Mouse (Mus musculus): ENCODE measurements around the gene Zfpm1. TPM values are rescaled to one million over a fixed set of nuclear protein-coding genes. Genes with fewer than 3 reads are reported as not detected.

Zfpm1 gene
- polyA plus RNA-seq (2014; fragmentation: Nextera tagmentation; extraction: Ambion mirVana), result 1.2 and 1.4 TPM in 2 replicates

GRCm38 (mm10) chr8:122282035-122282358, at the start of gene Zfpm1:
TSS of gene Zfpm1 (plus strand) at chr8:122282141.
- 0% methylated on average over 53 of the region's 60 CpGs for WGBS

GRCm38 (mm10) chr8:122234055-122234454, 47.9 kb upstream of the Zfpm1 start:
- Histone ChIP-seq H3K4me3 (ENCODE audit: low read depth, low read length) (no peak overlapping the region), H3K4me2 (ENCODE audit: low read depth, low read length) (no peak overlapping the region), H3K36me3 (ENCODE audit: control insufficient read depth, insufficient read depth, low read length) (no peaks in the 10 kb centered on the region), H3K27ac (ENCODE audit: low read depth, low read length) (no peak overlapping the region), H3K4me1 (ENCODE audit: control insufficient read depth, insufficient read depth, low read length) (no peaks in the 10 kb centered on the region), H3K9ac (replicated peaks; ENCODE audit: low read depth, low read length) (no peak overlapping the region), H3K27me3 (ENCODE audit: control insufficient read depth, insufficient read depth, low read length) (peaks cover 14% of the 10 kb centered on the region), H3K9me3 (ENCODE audit: control insufficient read depth, low read length) (no peaks in the 10 kb centered on the region)
- 33% methylated on average over 11 of the region's 11 CpGs for WGBS
- ATAC-seq (ENCODE audit: low read depth), result no peak

More at GRCm38 (mm10) chr8:122282035-122282358, at the start of gene Zfpm1:
- peaks cover 24% of the 10 kb centered on the region for H3K4me1 ChIP-seq (ENCODE audit: control insufficient read depth, insufficient read depth, low read length)
- H3K4me3 ChIP-seq (ENCODE audit: low read depth, low read length), result peak within 1 kb of the TSS; percentile 56
- H3K9ac ChIP-seq (replicated peaks; ENCODE audit: low read depth, low read length), result peak within 1 kb of the TSS; percentile 66
- H3K9me3 ChIP-seq (ENCODE audit: control insufficient read depth, low read length), result no peaks in the 10 kb centered on the region
- H3K27me3 ChIP-seq (ENCODE audit: control insufficient read depth, insufficient read depth, low read length), result peaks cover 13% of the 10 kb centered on the region
- ATAC-seq (ENCODE audit: low read depth), result no peak
- H3K36me3 ChIP-seq (ENCODE audit: control insufficient read depth, insufficient read depth, low read length), result no peaks in the 10 kb centered on the region
- peak within 1 kb of the TSS; percentile 98 for H3K4me2 ChIP-seq (ENCODE audit: low read depth, low read length)
- H3K27ac ChIP-seq (ENCODE audit: low read depth, low read length), result no peak within 1 kb of the TSS

GRCm38 (mm10) chr8:122236521-122236920, 45.4 kb upstream of the Zfpm1 start:
- Histone ChIP-seq H3K27me3 (ENCODE audit: control insufficient read depth, insufficient read depth, low read length) (0 out of 2 replicates have a peak, but pooled peaks cover 4% of the 10 kb centered on the region), H3K4me3 (ENCODE audit: low read depth, low read length) (no peak overlapping the region), H3K4me2 (ENCODE audit: low read depth, low read length) (no peak overlapping the region), H3K9me3 (ENCODE audit: control insufficient read depth, low read length) (no peaks in the 10 kb centered on the region), H3K36me3 (ENCODE audit: control insufficient read depth, insufficient read depth, low read length) (no peaks in the 10 kb centered on the region), H3K27ac (ENCODE audit: low read depth, low read length) (no peak overlapping the region), H3K9ac (replicated peaks; ENCODE audit: low read depth, low read length) (no peak overlapping the region), H3K4me1 (ENCODE audit: control insufficient read depth, insufficient read depth, low read length) (no peaks in the 10 kb centered on the region)
- 78% methylated on average over 3 of the region's 3 CpGs for WGBS
- ATAC-seq (ENCODE audit: low read depth), result no peak

GRCm38 (mm10) chr8:122238225-122238624, 43.7 kb upstream of the Zfpm1 start:
- H3K4me1 ChIP-seq (ENCODE audit: control insufficient read depth, insufficient read depth, low read length), result no peaks in the 10 kb centered on the region
- no peak overlapping the region for H3K9ac ChIP-seq (replicated peaks; ENCODE audit: low read depth, low read length)
- no peak overlapping the region for H3K27ac ChIP-seq (ENCODE audit: low read depth, low read length)
- no peaks in the 10 kb centered on the region for H3K27me3 ChIP-seq (ENCODE audit: control insufficient read depth, insufficient read depth, low read length)
- no peak for ATAC-seq (ENCODE audit: low read depth)
- no peak overlapping the region for H3K4me3 ChIP-seq (ENCODE audit: low read depth, low read length)
- H3K4me2 ChIP-seq (ENCODE audit: low read depth, low read length), result no peak overlapping the region
- 87% methylated on average over 11 of the region's 11 CpGs for WGBS
- no peaks in the 10 kb centered on the region for H3K9me3 ChIP-seq (ENCODE audit: control insufficient read depth, low read length)
- H3K36me3 ChIP-seq (ENCODE audit: control insufficient read depth, insufficient read depth, low read length), result no peaks in the 10 kb centered on the region

GRCm38 (mm10) chr8:122238731-122239130, 43.2 kb upstream of the Zfpm1 start:
- no peak overlapping the region for H3K9ac ChIP-seq (replicated peaks; ENCODE audit: low read depth, low read length)
- no peaks in the 10 kb centered on the region for H3K36me3 ChIP-seq (ENCODE audit: control insufficient read depth, insufficient read depth, low read length)
- no peaks in the 10 kb centered on the region for H3K4me1 ChIP-seq (ENCODE audit: control insufficient read depth, insufficient read depth, low read length)
- no peak overlapping the region for H3K27ac ChIP-seq (ENCODE audit: low read depth, low read length)
- no peak overlapping the region for H3K4me2 ChIP-seq (ENCODE audit: low read depth, low read length)
- H3K27me3 ChIP-seq (ENCODE audit: control insufficient read depth, insufficient read depth, low read length), result no peaks in the 10 kb centered on the region
- WGBS, result 76% methylated on average over 8 of the region's 8 CpGs
- no peaks in the 10 kb centered on the region for H3K9me3 ChIP-seq (ENCODE audit: control insufficient read depth, low read length)
- no peak overlapping the region for H3K4me3 ChIP-seq (ENCODE audit: low read depth, low read length)
- ATAC-seq (ENCODE audit: low read depth), result no peak

- H3K4me2 ChIP-seq (ENCODE audit: low read depth, low read length), result no peak overlapping the region
- H3K36me3 ChIP-seq (ENCODE audit: control insufficient read depth, insufficient read depth, low read length), result no peaks in the 10 kb centered on the region
- ATAC-seq (ENCODE audit: low read depth), result no peak
- 85% methylated on average over 16 of the region's 16 CpGs for WGBS
- H3K9ac ChIP-seq (replicated peaks; ENCODE audit: low read depth, low read length), result no peak overlapping the region
- no peaks in the 10 kb centered on the region for H3K4me1 ChIP-seq (ENCODE audit: control insufficient read depth, insufficient read depth, low read length)
- no peak overlapping the region for H3K27ac ChIP-seq (ENCODE audit: low read depth, low read length)
- H3K27me3 ChIP-seq (ENCODE audit: control insufficient read depth, insufficient read depth, low read length), result no peaks in the 10 kb centered on the region
- H3K9me3 ChIP-seq (ENCODE audit: control insufficient read depth, low read length), result no peaks in the 10 kb centered on the region
- H3K4me3 ChIP-seq (ENCODE audit: low read depth, low read length), result no peak overlapping the region
Observed at GRCm38 (mm10) chr8:122240241-122241026, 41.5 kb upstream of the Zfpm1 start.

GRCm38 (mm10) chr8:122243310-122243709, 38.6 kb upstream of the Zfpm1 start:
- H3K9ac ChIP-seq (replicated peaks; ENCODE audit: low read depth, low read length), result no peak overlapping the region
- no peak overlapping the region for H3K27ac ChIP-seq (ENCODE audit: low read depth, low read length)
- no peaks in the 10 kb centered on the region for H3K36me3 ChIP-seq (ENCODE audit: control insufficient read depth, insufficient read depth, low read length)
- whole genome bisulfite sequencing, result 74% methylated on average over 4 of the region's 4 CpGs
- H3K4me1 ChIP-seq (ENCODE audit: control insufficient read depth, insufficient read depth, low read length), result 0 out of 2 replicates have a peak, but pooled peaks cover 4% of the 10 kb centered on the region
- no peak overlapping the region for H3K4me3 ChIP-seq (ENCODE audit: low read depth, low read length)
- no peak for ATAC-seq (ENCODE audit: low read depth)
- no peak overlapping the region for H3K4me2 ChIP-seq (ENCODE audit: low read depth, low read length)
- H3K27me3 ChIP-seq (ENCODE audit: control insufficient read depth, insufficient read depth, low read length), result no peaks in the 10 kb centered on the region
- H3K9me3 ChIP-seq (ENCODE audit: control insufficient read depth, low read length), result no peaks in the 10 kb centered on the region

- Histone ChIP-seq H3K36me3 (ENCODE audit: control insufficient read depth, insufficient read depth, low read length) (no peaks in the 10 kb centered on the region), H3K27ac (ENCODE audit: low read depth, low read length) (no peak overlapping the region), H3K27me3 (ENCODE audit: control insufficient read depth, insufficient read depth, low read length) (no peaks in the 10 kb centered on the region), H3K9ac (replicated peaks; ENCODE audit: low read depth, low read length) (no peak overlapping the region), H3K4me2 (ENCODE audit: low read depth, low read length) (no peak overlapping the region), H3K4me3 (ENCODE audit: low read depth, low read length) (no peak overlapping the region), H3K9me3 (ENCODE audit: control insufficient read depth, low read length) (no peaks in the 10 kb centered on the region), H3K4me1 (ENCODE audit: control insufficient read depth, insufficient read depth, low read length) (0 out of 2 replicates have a peak, but pooled peaks cover 4% of the 10 kb centered on the region)
- ATAC-seq (ENCODE audit: low read depth), result no peak
- 82% methylated on average over 6 of the region's 6 CpGs for WGBS
Observed at GRCm38 (mm10) chr8:122245161-122245560, 36.8 kb upstream of the Zfpm1 start.

Measured in neural tube, embryonic 14.5 days (tissue).